Mouse (Mus musculus): ENCODE data around the gene Fam166b.

DNA sequence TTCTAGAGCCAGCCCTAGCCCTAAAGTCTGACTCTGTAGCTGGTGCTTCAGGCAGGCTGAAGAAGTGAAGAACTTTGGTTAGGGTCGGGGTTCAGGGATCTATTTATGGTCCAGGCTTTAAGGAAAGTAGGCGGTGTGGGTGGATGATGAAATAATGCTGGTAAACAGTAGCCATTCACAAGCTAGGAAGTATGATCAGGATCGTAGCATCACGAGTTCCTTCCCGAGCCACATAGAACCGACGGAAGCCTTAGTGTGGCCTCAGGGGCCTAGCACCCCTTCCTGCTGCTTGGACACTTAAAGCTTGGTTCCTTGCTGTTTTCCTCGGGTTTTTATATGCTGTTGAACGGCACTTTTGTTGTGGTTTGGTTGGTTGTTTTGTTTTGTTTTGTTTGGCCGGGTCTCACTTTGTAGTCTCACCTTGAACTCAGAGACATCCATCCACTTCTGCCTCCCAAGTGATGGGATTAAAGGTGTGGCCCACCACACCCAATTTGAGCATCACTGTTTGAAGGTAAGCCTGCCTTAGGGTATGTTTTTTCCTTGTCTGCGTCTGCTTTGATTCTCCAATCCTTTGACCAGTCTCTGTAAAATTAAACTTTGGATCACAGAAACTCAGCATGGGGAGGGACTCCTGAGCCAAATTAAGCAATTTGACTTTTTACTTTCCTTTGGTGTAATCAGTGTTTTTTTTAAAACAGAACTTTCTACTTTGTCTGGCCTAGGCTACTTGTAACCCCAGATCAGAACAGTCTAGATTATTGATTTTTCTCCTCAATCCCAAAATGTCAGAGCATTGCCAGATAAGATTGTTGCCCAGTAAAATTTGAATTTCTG lies 45.5 kb downstream of the Fam166b start:
- TF ChIP-seq CTCF (IDR thresholded peaks at IDR 0.05; ENCODE audit: control insufficient read depth, insufficient read depth, insufficient read length) (no peak), CEBPB (IDR thresholded peaks at IDR 0.05; ENCODE audit: low read depth) (peak; percentile 45)
